Mouse (Mus musculus) v-Abl transformed pro-B cells (cell line): Measurements from ENCODE around the gene Tctn1.

Experiments used
- in situ Hi-C, 2 experiments: fragments of 400-800 bp; cut with MboI; formaldehyde crosslinking; loops; one replicate each; pipeline ENCODE4 v1.15.1; 2025; ENCODE audit not compliant: unreplicated experiment in 2 of 2

The Tctn1 gene

GRCm38 (mm10) chr5:122286191-122286590 is 21.9 kb upstream of the Tctn1 start:
- in situ Hi-C loops, result no loop called here

DNA sequence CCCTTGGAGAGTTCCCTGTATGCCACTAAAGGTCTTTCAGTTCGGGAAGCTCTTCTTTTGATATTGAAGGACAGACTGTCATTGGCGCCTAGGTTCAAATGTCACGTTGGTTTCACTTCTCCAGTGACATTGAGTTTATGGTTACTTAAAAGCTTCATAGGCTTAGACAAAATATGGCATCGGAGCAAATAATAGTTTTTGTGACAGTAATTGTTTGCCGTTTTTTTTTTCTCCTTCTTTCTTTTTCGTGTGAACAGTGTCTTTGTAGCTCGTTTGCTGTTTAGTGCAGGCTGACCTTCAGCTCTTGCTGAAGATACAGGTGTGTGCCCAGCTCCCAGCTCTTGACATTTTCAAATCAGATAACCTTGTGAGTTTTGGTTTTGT is 21.5 kb upstream of the Tctn1 start:
- in situ Hi-C loops, result no loop called here

DNA sequence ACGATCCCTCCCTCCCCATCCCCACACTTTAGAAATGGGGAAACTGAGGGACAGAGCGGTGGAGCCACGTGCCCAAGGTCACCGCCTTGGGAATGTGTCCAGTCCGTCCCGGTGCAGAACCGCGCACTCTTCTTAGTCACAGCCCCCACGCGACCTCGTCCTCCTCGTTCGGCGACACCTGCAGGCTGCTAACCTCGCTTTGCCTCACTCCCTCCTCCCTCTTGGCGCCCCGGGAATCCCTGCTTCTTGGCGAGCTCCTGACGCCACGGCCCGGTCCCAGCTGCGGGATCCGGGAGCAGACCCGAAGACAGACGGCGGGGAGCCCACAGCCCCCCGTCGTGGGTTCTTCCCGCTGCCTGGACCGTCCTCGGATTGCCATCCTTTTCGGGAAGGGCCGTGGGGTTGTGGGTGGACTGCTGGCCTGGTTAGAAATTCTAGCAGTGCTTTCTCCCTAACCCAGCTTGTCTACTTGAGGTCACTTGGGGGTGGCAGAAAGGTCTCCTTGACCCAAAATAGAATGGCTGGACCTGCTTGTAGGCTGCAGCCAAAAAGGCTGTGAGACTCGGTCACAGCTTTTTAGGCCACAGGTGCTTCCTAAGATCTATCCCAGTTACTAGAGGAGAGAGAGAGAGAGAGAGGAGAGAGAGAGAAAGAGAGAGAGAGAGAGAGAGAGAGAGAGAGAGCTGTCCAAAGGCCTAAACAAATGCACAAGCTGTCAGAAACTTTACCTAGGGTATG is 20.9 kb upstream of the Tctn1 start:
- in situ Hi-C loops, result no loop called here

DNA sequence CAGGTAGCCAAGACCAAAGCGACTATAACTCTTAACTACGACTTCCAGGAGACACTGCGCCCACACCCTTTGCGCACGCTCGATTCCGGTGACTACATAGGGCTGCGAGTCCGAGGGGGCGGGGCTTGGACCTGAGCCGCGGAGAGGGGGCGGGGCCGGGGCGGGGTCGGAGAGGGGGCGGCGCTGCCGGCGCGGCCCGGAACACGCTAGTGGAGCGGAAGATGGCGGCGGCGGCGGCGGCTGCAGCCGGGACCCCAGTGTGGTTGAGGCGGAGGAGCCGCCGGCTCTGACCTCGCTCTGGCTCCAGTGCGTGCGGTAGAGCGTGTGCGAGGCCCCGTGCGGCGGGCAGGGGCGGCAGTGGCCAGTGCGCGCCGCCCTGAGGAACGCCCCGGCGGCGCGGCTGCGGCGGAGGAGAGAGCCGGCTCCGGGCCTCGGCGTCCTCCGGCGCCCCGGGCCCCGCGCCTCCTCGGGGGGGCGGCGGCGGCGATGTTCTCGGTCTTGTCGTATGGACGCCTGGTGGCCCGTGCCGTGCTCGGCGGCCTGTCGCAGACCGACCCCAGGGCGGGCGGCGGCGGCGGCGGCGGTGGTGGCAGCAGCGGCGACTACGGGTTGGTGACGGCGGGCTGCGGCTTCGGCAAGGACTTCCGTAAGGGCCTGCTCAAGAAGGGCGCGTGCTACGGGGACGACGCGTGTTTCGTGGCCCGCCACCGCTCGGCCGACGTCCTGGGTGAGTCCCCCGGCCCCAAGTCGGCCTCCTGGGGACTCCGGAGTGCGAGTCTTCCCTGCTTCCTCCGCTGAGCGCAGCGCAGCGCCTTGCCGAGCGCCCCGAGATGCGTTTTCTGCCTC is 20.1 kb upstream of the Tctn1 start, which contains the start of gene Pptc7:
TSS of gene Pptc7 (plus strand) at position 183 of the 846 bp plus-strand sequence.
- in situ Hi-C loops, result loop anchor here in 1 of 2 experiments (5.0 kb wide), 1 partner anchor 33 kb away; no protein-coding TSS in a partner anchor

GRCm38 (mm10) chr5:122283828-122284182 is 19.5 kb upstream of the Tctn1 start:
- in situ Hi-C loops, result loop anchor here in 1 of 2 experiments (5.0 kb wide), 1 partner anchor 33 kb away; no protein-coding TSS in a partner anchor

DNA sequence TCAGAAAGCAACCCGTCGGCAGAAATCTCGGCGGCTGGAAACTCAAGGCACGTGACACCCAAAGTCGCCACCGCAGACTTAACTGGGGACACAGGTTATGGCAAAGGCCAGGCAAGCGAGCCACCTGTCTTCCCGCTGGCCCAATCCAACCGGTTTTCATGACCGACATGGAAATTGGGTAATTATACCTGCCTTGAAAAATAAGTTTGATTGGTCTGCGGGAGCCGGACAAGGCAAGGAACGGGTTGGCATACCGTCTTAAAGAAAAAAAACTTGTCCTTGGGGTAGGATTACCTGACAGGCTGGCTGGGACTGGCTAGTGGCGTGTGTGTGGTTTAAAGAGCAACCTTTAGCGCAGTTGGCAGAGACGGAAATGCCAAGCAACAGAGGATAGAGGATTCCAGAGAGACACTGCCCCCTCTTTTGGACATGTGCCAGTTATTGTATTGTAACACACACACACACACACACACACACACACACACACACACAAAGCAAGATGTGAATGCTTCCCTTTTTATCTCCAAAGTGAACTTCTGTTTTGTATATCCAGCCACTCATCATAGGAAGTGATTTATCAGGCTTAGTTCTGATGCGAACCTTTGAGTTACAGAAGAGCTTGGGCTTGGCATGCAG is 16.7 kb upstream of the Tctn1 start:
- in situ Hi-C loops, result loop anchor here in 1 of 2 experiments (5.0 kb wide), 1 partner anchor 36 kb away; no protein-coding TSS in a partner anchor

GRCm38 (mm10) chr5:122280422-122280826 is 16.2 kb upstream of the Tctn1 start:
- in situ Hi-C loops, result loop anchor here in 1 of 2 experiments (5.0 kb wide), 1 partner anchor 37 kb away; no protein-coding TSS in a partner anchor

- in situ Hi-C loops, result loop anchor here (5.0 to 10.0 kb wide), 2 partner anchors 37 to 65 kb away; no protein-coding TSS in a partner anchor
Measured at GRCm38 (mm10) chr5:122279799-122280421, 15.7 kb upstream of the Tctn1 start.

DNA sequence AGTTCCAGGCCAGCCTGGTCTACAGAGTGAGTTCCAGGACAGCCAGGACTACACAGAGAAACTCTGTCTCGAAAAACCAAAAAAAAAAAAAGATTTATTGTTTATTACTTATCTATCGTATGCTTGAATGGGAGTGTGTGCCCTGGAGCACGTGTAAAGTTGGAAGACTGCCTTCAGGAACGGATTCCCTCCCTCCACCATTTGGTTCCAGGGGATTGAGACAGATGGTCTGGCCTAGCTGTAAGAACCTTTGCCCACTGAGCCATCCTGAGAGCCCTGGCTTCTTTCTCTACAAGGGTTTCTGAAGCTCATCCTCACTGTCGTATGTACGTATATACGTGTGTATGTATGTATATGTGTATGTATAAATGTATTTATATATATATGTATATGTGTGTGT is 14.7 kb upstream of the Tctn1 start:
- in situ Hi-C loops, result loop anchor here in 1 of 2 experiments (10.0 kb wide), 1 partner anchor 66 kb away; no protein-coding TSS in a partner anchor

DNA sequence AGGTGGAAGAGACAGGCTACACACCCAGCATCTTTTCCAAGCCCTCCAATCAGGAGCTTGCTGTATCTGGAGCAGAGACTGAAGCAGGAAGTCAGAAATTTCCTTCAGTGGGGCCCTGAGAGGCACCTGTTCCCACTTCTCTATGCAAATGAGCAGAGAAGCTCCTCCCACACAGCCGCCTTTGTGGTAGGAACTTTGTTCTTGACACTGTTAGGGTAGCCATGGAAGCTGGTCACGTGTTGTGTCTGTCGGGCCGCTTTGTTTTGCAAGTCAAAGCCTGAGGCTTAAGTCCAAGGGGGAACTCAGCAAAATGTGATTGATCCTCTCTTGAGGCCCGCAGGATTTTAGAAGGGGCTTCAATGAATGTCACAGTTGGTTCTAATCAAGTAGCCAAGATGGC is 10.5 kb upstream of the Tctn1 start:
- in situ Hi-C loops, result loop anchor here in 1 of 2 experiments (10.0 kb wide), 1 partner anchor 70 kb away; no protein-coding TSS in a partner anchor

DNA sequence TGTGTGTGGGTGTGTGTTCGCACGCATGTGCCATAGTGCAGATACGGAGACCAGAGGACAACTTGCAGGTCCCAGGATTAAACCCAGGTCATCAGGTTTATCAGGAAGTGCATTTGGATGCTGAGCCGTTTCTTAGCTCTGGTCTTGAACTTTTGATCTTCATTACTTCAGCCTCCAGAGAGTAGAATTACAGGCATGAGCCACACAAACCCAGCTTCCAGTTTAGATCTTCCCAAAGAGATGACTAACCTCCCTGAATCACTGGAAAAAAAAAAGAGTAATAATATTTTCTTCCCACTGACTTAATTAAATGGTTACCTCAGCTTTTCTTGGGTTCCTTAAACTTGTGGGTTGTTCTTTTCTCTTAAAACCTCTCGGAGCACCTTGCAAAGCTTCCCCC is 8.6 kb upstream of the Tctn1 start:
- in situ Hi-C loops, result loop anchor here in 1 of 2 experiments (10.0 kb wide), 1 partner anchor 72 kb away; no protein-coding TSS in a partner anchor

- in situ Hi-C loops, result loop anchor here (5.0 to 10.0 kb wide), 5 partner anchors 48 to 356 kb away; partner anchors contain the start of gene Arpc3 (in 2 of the 2)
Measured at GRCm38 (mm10) chr5:122268858-122269604, 4.8 kb upstream of the Tctn1 start.

DNA sequence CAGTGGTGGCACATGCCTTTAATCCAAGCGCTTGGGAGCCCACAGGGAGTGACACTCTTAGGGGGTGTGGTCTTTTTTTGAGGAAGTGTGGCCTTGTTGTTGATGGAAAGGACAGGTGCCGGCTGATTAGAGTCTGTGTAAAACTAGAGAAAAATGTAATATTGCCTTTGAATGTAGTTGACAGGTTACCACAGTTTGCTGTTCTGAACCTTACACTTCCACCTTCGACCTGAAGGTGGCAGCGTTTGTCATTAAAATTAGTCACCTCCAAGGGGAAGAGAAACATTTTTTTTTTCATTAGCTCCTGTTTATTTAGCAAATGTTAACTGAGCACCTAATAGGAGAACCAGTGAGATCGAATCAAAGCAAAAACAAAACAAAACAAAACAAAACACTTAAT is 3.6 kb upstream of the Tctn1 start:
- in situ Hi-C loops, result loop anchor here (5.0 to 10.0 kb wide), 5 partner anchors 49 to 357 kb away; partner anchors contain the start of gene Arpc3 (in 2 of the 2)

DNA sequence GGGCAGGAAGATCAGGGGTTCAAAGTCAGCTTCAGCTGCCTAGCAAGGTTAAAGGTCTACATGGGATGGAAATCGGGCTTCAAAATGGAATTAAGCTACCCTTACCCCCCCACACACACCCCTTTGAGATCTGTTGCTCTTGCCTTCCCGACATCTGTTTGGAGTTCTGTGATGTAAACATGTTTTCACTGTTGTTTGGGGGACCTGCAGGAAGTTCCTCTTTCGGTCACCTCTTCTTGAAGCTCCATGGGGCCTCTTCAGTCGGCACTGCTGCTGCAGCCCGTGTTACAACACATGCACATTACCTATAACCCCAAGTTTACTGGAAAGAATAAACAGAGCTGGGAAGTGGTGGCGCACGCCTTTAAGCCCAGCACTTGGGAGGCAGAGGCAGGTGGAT is 2.9 kb upstream of the Tctn1 start:
- in situ Hi-C loops, result loop anchor here (5.0 to 10.0 kb wide), 5 partner anchors 50 to 358 kb away; partner anchors contain the start of gene Arpc3 (in 2 of the 2)

DNA sequence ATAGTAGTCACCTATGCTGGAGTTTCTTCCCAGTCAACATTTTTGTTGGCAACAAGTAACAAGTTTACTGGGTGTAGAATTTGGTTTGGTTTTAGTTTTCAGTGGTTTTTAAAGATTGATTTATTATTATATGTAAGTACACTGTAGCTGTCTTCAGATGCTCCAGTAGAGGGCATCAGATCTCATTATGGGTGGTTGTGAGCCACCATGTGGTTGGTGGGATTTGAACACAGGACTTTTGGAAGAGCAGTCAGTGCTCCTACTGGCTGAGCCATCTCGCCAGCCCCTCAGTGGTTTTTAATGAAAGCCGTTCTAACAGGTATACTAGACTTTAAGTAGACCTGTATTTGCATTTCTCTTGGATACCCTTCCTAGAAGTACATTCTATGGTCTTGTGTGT is 1.7 kb upstream of the Tctn1 start:
- in situ Hi-C loops, result loop anchor here (5.0 to 10.0 kb wide), 5 partner anchors 51 to 359 kb away; partner anchors contain the start of gene Arpc3 (in 2 of the 2)

DNA sequence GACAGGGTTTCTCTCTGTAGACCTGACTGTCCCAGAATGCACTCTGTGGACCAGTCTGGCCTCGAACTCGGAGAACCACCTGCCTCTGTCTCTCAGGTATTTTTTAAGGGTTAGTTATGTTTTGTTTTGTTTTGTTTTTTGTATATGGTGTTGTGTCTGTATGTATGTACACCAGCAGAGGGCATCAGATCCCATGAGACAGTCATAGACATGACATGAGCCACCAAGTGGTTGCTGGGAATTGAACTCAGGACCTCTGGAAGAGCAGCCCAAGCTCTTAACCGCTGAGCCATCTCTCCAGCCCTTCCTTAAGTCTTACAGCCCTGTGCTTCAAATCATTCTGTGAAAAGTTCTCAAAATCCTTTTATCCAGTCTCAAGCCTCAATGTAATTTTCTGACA is 927 bp upstream of the Tctn1 start:
- in situ Hi-C loops, result loop anchor here (5.0 to 10.0 kb wide), 5 partner anchors 52 to 360 kb away; partner anchors contain the start of gene Arpc3 (in 2 of the 2)

DNA sequence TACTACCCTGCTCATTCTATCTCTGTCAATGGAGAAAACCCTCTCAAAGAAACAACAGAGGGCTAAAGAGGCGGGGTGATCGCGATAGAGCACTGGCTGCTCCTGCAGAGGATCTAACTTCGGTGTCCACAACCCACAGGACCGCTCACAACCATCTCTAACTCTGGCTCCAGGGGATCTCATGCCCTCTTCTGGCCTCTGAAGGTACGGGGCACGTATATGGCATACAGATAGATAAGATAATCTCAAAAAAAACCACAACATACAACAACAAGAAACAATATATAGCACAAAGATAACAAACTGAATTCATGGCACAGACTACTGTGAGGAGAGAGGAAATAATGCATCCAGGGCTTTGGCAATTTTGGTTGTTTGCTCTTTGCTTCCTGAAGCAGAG is 2.2 kb downstream of the Tctn1 start:
- in situ Hi-C loops, result loop anchor here (5.0 to 10.0 kb wide), 5 partner anchors 35 to 363 kb away; no protein-coding TSS in a partner anchor

DNA sequence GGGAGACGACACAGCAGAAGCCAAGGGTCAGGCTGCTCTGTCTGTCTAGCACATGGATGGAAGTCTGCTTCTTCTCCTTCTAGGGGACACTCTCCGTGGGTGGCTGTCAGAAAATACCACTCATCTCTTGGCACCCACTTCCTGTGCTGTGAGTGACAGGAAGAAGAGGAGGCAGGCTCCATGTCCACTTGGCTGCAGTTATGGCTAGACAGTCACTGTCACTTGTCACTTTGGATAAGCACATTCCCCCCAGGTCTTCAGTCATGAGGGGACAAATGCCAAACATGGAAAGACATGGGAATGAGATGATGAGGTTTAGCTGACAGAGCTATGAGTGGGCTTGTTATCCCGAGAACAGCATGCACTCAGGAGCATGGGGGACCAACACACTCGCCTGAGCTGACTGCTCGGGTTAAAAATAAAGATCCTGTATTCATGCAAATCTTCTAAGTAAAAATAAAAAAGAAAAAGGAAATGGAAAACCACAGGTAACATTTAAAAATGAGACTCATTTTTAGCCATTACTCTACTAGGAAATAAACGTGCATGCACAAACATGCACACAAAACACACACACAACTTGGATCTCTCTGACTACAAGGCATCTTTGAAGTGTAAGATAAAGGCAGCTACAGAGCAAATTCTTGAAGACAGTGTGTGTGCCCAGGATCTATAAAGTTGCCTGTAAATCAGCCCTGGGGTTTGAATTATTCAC is 6.1 kb downstream of the Tctn1 start:
- in situ Hi-C loops, result no loop called here
